Mouse (Mus musculus) cerebellum, adult 2 months (tissue): ENCODE measurements around the gene Sdk1. TPM values are rescaled to one million over a fixed set of nuclear protein-coding genes. Genes with fewer than 3 reads are reported as not detected.

Source experiments
- DNase-seq, 2 experiments: peaks; one replicate each; pipeline ENCODE4 v3.0.0; 2021
- H3K27ac ChIP-seq: fragments of 200-500 bp; 2 replicates; pipeline ENCODE4 v1.5.1; 2012; ENCODE audit warnings: low read length, control low read depth, inconsistent platforms; ENCODE audit not compliant: insufficient read depth
- H3K27me3 ChIP-seq: fragments of 200-500 bp; 2 replicates; pipeline ENCODE4 v1.6.1; 2012; ENCODE audit warnings: inconsistent platforms, mild to moderate bottlenecking, low read length, moderate library complexity; ENCODE audit not compliant: control insufficient read depth, insufficient read depth
- H3K4me1 ChIP-seq: fragments of 200-500 bp; 2 replicates; pipeline ENCODE4 v1.6.1; 2011; ENCODE audit warnings: low read length; ENCODE audit not compliant: control insufficient read depth, insufficient read depth
- H3K4me3 ChIP-seq: fragments of 200-500 bp; replicated peaks from 2 replicates; pipeline ENCODE3; 2011; ENCODE audit warnings: mild to moderate bottlenecking, low read depth, low read length, control low read depth; ENCODE audit not compliant: insufficient read depth
- CTCF ChIP-seq: fragments of 200-500 bp; IDR thresholded peaks from 2 replicates; pipeline ENCODE4 v1.5.1; 2011; ENCODE audit warnings: low read depth, mild to moderate bottlenecking, control low read depth, low read length, moderate library complexity, borderline replicate concordance; ENCODE audit not compliant: insufficient read depth
- POLR2A ChIP-seq: fragments of 200-500 bp; IDR thresholded peaks from 2 replicates; pipeline ENCODE4 v1.6.1; 2011; ENCODE audit warnings: low read length, control low read depth, borderline replicate concordance; ENCODE audit not compliant: insufficient read depth
- WGBS: fragments of 180-500 bp; shearing (Covaris S2); methylation state at CpG from one replicate; pipeline ENCODE4 v1.1.7; 2018; 5-methylcytosine and 5-hydroxymethylcytosine counted together
- polyA plus RNA-seq: library from polyadenylated mRNA; depleted of rRNA; stranded (reverse); fragments of >200 nt; gene quantifications from 2 replicates; pipeline ENCODE4 v1.2.3, GENCODE M21; 2012

Gene Sdk1
- polyA plus RNA-seq, 1 experiment: 1.5 TPM

GRCm38 (mm10) chr5:141646621-141647020 lies 405.3 kb downstream of the Sdk1 start:
- Histone ChIP-seq H3K27ac (no peak overlapping the region), H3K27me3 (no peaks in the 10 kb centered on the region), H3K4me3 (no peak overlapping the region), H3K4me1 (no peaks in the 10 kb centered on the region)
- no peak for TF ChIP-seq CTCF
- no peak for TF ChIP-seq POLR2A
- WGBS: 71% methylated on average over 2 of the region's 2 CpGs
- no peak for DNase-seq

GRCm38 (mm10) chr5:141649831-141650375 lies 408.6 kb downstream of the Sdk1 start:
- Histone ChIP-seq H3K27ac (no peak overlapping the region), H3K4me1 (no peaks in the 10 kb centered on the region), H3K27me3 (no peaks in the 10 kb centered on the region), H3K4me3 (no peak overlapping the region)
- WGBS: 64% methylated on average over 6 of the region's 6 CpGs
- TF ChIP-seq CTCF (no peak), POLR2A (no peak)
- DNase-seq: no peak

GRCm38 (mm10) chr5:141651690-141652377 lies 410.5 kb downstream of the Sdk1 start:
- DNase-seq: no peak
- Histone ChIP-seq H3K27ac (no peak overlapping the region), H3K27me3 (no peaks in the 10 kb centered on the region), H3K4me1 (no peaks in the 10 kb centered on the region), H3K4me3 (no peak overlapping the region)
- 92% methylated on average over 4 of the region's 4 CpGs for WGBS
- TF ChIP-seq POLR2A: no peak
- no peak for TF ChIP-seq CTCF

GRCm38 (mm10) chr5:141676371-141676770 lies 435.1 kb downstream of the Sdk1 start:
- WGBS: 91% methylated on average over 1 of the region's 1 CpGs
- TF ChIP-seq POLR2A: no peak
- TF ChIP-seq CTCF: no peak
- Histone ChIP-seq H3K4me3 (no peak overlapping the region), H3K4me1 (no peaks in the 10 kb centered on the region), H3K27me3 (no peaks in the 10 kb centered on the region), H3K27ac (no peak overlapping the region)
- DNase-seq: no peak

GRCm38 (mm10) chr5:141677034-141677433 lies 435.7 kb downstream of the Sdk1 start:
- Histone ChIP-seq H3K27ac (no peak overlapping the region), H3K4me3 (no peak overlapping the region), H3K4me1 (no peaks in the 10 kb centered on the region), H3K27me3 (no peaks in the 10 kb centered on the region)
- 92% methylated on average over 1 of the region's 1 CpGs for WGBS
- DNase-seq: no peak
- TF ChIP-seq POLR2A: no peak
- TF ChIP-seq CTCF: no peak

- DNase-seq: no peak
- 88% methylated on average over 8 of the region's 8 CpGs for WGBS
- Histone ChIP-seq H3K4me1 (no peaks in the 10 kb centered on the region), H3K27ac (no peak overlapping the region), H3K4me3 (no peak overlapping the region), H3K27me3 (no peaks in the 10 kb centered on the region)
- TF ChIP-seq POLR2A (no peak), CTCF (no peak)
Observed at GRCm38 (mm10) chr5:141677841-141678240, 436.6 kb downstream of the Sdk1 start.

- no peak for TF ChIP-seq CTCF
- no peak for TF ChIP-seq POLR2A
Observed at GRCm38 (mm10) chr5:141686876-141687420, 445.7 kb downstream of the Sdk1 start.

More at GRCm38 (mm10) chr5:141686876-141687420, 445.7 kb downstream of the Sdk1 start:
- Histone ChIP-seq H3K4me1 (peaks cover 15% of the 10 kb centered on the region; the same call in 1 of the 2 replicates), H3K4me3 (no peak overlapping the region), H3K27me3 (no peaks in the 10 kb centered on the region), H3K27ac (no peak overlapping the region)
- no peak for DNase-seq
- 91% methylated on average over 7 of the region's 7 CpGs for WGBS
